Mouse (Mus musculus) lung, adult 2 months (tissue): Measurements from ENCODE around the gene Tmem189.

Source experiments
- CTCF ChIP-seq: fragments of 200-500 bp; IDR thresholded peaks from 2 replicates; pipeline ENCODE4 v1.5.1; 2011; ENCODE audit warnings: mild to moderate bottlenecking, low read length, control low read depth; ENCODE audit not compliant: insufficient read depth
- POLR2A ChIP-seq: fragments of 200-500 bp; IDR thresholded peaks from 2 replicates; pipeline ENCODE4 v1.6.1; 2011; ENCODE audit warnings: low read depth, mild to moderate bottlenecking, control low read depth, low read length, borderline replicate concordance; ENCODE audit errors: extremely low read depth

DNA sequence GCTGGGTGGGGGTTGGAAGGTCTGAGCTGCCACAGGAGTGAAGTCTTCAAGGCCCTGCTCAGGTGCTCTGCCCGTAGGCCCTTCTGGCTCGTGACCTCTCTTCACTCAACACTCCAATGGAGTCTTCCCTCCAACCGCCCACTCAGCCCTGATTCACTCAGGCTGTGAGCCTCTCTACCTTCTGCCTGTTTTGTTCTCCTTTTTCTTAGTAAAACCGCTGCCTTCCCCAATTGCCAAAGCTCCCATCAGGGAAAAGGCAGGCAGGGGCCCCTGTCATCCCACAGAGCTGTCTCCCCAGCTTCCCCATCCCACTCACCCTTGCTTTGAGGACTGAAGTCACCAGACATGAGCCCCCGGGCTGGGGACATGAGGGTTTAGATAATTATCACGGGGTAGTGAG is 25.4 kb upstream of the Tmem189 start:
- no peak for TF ChIP-seq POLR2A
- TF ChIP-seq CTCF, result no peak
